Mouse (Mus musculus): Measurements from ENCODE around the gene Acd. TPM values are rescaled to one million over a fixed set of nuclear protein-coding genes. Genes with fewer than 3 reads are reported as not detected.
A peak's percentile ranks its signal among the peaks of the same experiment; 100 is the strongest.

Acd gene
- total and polyA plus RNA-seq, 2 experiments from 2014 or later: 35.0 to 95.7 TPM

- peak overlapping the region; percentile 81 for H3K9ac ChIP-seq
- no peaks in the 10 kb centered on the region for H3K9me3 ChIP-seq (ENCODE audit: low read length)
- 7% methylated on average over 40 of the region's 40 CpGs for WGBS
- DNase-seq (peak; percentile 65), ATAC-seq (peak; percentile 78)
- H3K27ac ChIP-seq (ENCODE audit: low read depth, low read length): peak overlapping the region; percentile 85
- H3K27me3 ChIP-seq (ENCODE audit: insufficient read depth, low read length): no peaks in the 10 kb centered on the region
- H3K36me3 ChIP-seq (ENCODE audit: insufficient read depth): peaks cover 36% of the 10 kb centered on the region
- peak overlapping the region; percentile 71 for H3K4me3 ChIP-seq (ENCODE audit: low read depth, low read length)
- peaks cover 5% of the 10 kb centered on the region; the same call in 1 of the 2 replicates for H3K4me1 ChIP-seq (ENCODE audit: insufficient read depth)
- peak overlapping the region; percentile 83 for H3K4me2 ChIP-seq (ENCODE audit: low read depth)
- peak; percentile 57 for TF ChIP-seq CTCF (IDR thresholded peaks at IDR 0.05; ENCODE audit: low read depth)
Observed at GRCm38 (mm10) chr8:105694051-105694799, 6.7 kb downstream of the Acd start.

- peak overlapping the region; percentile 81 for H3K9ac ChIP-seq
- H3K4me3 ChIP-seq (ENCODE audit: low read depth, low read length): peak overlapping the region; percentile 71
- peaks cover 5% of the 10 kb centered on the region; the same call in 1 of the 2 replicates for H3K4me1 ChIP-seq (ENCODE audit: insufficient read depth)
- WGBS: 1% methylated on average over 27 of the region's 30 CpGs
- H3K27me3 ChIP-seq (ENCODE audit: insufficient read depth, low read length): no peaks in the 10 kb centered on the region
- DNase-seq (peak; percentile 87), ATAC-seq (peak; percentile 80)
- no peak for TF ChIP-seq CTCF (IDR thresholded peaks at IDR 0.05; ENCODE audit: low read depth)
- peak overlapping the region; percentile 85 for H3K27ac ChIP-seq (ENCODE audit: low read depth, low read length)
- peaks cover 32% of the 10 kb centered on the region for H3K36me3 ChIP-seq (ENCODE audit: insufficient read depth)
- no peaks in the 10 kb centered on the region for H3K9me3 ChIP-seq (ENCODE audit: low read length)
- peak overlapping the region; percentile 83 for H3K4me2 ChIP-seq (ENCODE audit: low read depth)
Observed at GRCm38 (mm10) chr8:105693648-105694047, 7.3 kb downstream of the Acd start.

GRCm38 (mm10) chr8:105692449-105693182, 8.3 kb downstream of the Acd start:
- H3K9ac ChIP-seq: no peak overlapping the region
- no peak overlapping the region for H3K4me2 ChIP-seq (ENCODE audit: low read depth)
- no peak overlapping the region for H3K4me3 ChIP-seq (ENCODE audit: low read depth, low read length)
- no peaks in the 10 kb centered on the region for H3K27me3 ChIP-seq (ENCODE audit: insufficient read depth, low read length)
- peaks cover 21% of the 10 kb centered on the region for H3K36me3 ChIP-seq (ENCODE audit: insufficient read depth)
- no peak overlapping the region for H3K27ac ChIP-seq (ENCODE audit: low read depth, low read length)
- DNase-seq (no peak), ATAC-seq (no peak)
- peaks cover 5% of the 10 kb centered on the region; the same call in 1 of the 2 replicates for H3K4me1 ChIP-seq (ENCODE audit: insufficient read depth)
- TF ChIP-seq CTCF (IDR thresholded peaks at IDR 0.05; ENCODE audit: low read depth): no peak
- 94% methylated on average over 11 of the region's 11 CpGs for WGBS
- no peaks in the 10 kb centered on the region for H3K9me3 ChIP-seq (ENCODE audit: low read length)

GRCm38 (mm10) chr8:105690978-105691377, 9.9 kb downstream of the Acd start:
- 86% methylated on average over 14 of the region's 14 CpGs for WGBS
- ATAC-seq: no peak
- H3K27ac ChIP-seq (ENCODE audit: low read depth, low read length): no peak overlapping the region
- peaks cover 5% of the 10 kb centered on the region; the same call in 1 of the 2 replicates for H3K4me1 ChIP-seq (ENCODE audit: insufficient read depth)
- no peaks in the 10 kb centered on the region for H3K27me3 ChIP-seq (ENCODE audit: insufficient read depth, low read length)
- 0 out of 2 replicates have a peak, but pooled peaks cover 6% of the 10 kb centered on the region for H3K36me3 ChIP-seq (ENCODE audit: insufficient read depth)
- DNase-seq: no peak
- no peak for TF ChIP-seq CTCF (IDR thresholded peaks at IDR 0.05; ENCODE audit: low read depth)
- no peak overlapping the region for H3K4me3 ChIP-seq (ENCODE audit: low read depth, low read length)
- no peak overlapping the region for H3K9ac ChIP-seq
- H3K4me2 ChIP-seq (ENCODE audit: low read depth): no peak overlapping the region
- no peaks in the 10 kb centered on the region for H3K9me3 ChIP-seq (ENCODE audit: low read length)

GRCm38 (mm10) chr8:105689983-105690360, 10.9 kb downstream of the Acd start:
- ATAC-seq (no peak), DNase-seq (no peak)
- H3K9ac ChIP-seq: no peak overlapping the region
- H3K27me3 ChIP-seq (ENCODE audit: insufficient read depth, low read length): no peaks in the 10 kb centered on the region
- peaks cover 3% of the 10 kb centered on the region; the same call in 1 of the 2 replicates for H3K4me1 ChIP-seq (ENCODE audit: insufficient read depth)
- H3K9me3 ChIP-seq (ENCODE audit: low read length): no peaks in the 10 kb centered on the region
- TF ChIP-seq CTCF (IDR thresholded peaks at IDR 0.05; ENCODE audit: low read depth): no peak
- H3K4me2 ChIP-seq (ENCODE audit: low read depth): no peak overlapping the region
- H3K36me3 ChIP-seq (ENCODE audit: insufficient read depth): no peaks in the 10 kb centered on the region
- no peak overlapping the region for H3K4me3 ChIP-seq (ENCODE audit: low read depth, low read length)
- WGBS: 87% methylated on average over 9 of the region's 9 CpGs
- no peak overlapping the region for H3K27ac ChIP-seq (ENCODE audit: low read depth, low read length)

- TF ChIP-seq CTCF (IDR thresholded peaks at IDR 0.05; ENCODE audit: low read depth): no peak
- Histone ChIP-seq H3K36me3 (ENCODE audit: insufficient read depth) (no peaks in the 10 kb centered on the region; the same call in 1 of the 2 replicates), H3K4me3 (ENCODE audit: low read depth, low read length) (no peak overlapping the region), H3K9me3 (ENCODE audit: low read length) (no peaks in the 10 kb centered on the region), H3K4me1 (ENCODE audit: insufficient read depth) (no peaks in the 10 kb centered on the region), H3K9ac (no peak overlapping the region), H3K27me3 (ENCODE audit: insufficient read depth, low read length) (no peaks in the 10 kb centered on the region), H3K27ac (ENCODE audit: low read depth, low read length) (no peak overlapping the region), H3K4me2 (ENCODE audit: low read depth) (no peak overlapping the region)
- WGBS: 63% methylated on average over 35 of the region's 35 CpGs
- DNase-seq: no peak
- ATAC-seq: no peak
Observed at GRCm38 (mm10) chr8:105689256-105689982, 11.5 kb downstream of the Acd start.

Data from forebrain, postnatal 0 days (tissue).